Mouse (Mus musculus) heart, adult 2 months (tissue): ENCODE measurements around the gene Plac1.

Source experiments
- CTCF ChIP-seq: fragments of 200-600 bp; IDR thresholded peaks from 2 replicates; pipeline ENCODE4 v1.8.1; 2022; ENCODE audit warnings: antibody characterized with exemption, mild to moderate bottlenecking, moderate library complexity
- EP300 ChIP-seq: fragments of 200-500 bp; IDR thresholded peaks from 2 replicates; pipeline ENCODE4 v1.6.1; 2011; ENCODE audit warnings: low read depth, low read length, control low read depth; ENCODE audit not compliant: insufficient read depth
- POLR2A ChIP-seq: fragments of 200-500 bp; IDR thresholded peaks from 2 replicates; pipeline ENCODE4 v1.6.1; 2011; ENCODE audit warnings: mild to moderate bottlenecking, low read depth, low read length, control low read depth; ENCODE audit not compliant: insufficient read depth

DNA sequence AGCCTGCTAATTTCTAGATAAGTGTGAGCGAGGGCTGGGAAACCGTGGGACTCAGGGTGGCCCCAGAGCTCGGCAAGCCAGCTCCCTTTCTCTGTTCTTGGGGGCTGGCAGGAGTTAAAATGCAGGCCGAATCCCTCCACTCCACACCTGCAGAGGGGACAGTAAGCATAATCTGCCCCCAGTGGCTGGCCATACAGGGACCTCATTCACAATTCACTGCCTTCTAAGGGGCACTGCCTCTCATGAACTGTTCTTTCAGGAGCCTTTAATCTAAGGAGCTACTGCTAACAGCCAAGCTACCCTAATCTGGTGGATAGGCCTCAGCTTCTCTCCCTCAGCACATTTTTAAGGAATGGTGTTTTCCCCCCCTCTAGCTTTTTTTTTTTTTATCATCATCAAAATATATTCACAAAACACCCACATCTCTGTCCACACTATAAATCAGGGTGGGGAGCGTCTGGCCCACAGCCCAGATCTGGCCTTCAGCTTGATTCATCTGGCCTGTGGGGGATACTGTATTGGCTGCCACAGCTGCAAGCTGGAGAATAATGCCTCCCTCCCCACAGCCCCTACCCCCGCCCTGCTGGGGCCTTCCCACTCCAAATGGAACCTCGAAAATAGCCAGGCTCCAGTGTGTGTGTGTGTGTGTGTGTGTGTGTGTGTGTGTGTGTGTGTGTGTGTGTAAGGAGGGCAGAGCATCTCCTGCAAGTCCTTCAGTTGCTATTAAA is 28.0 kb downstream of the Plac1 start:
- no peak for TF ChIP-seq CTCF
- no peak for TF ChIP-seq POLR2A
- TF ChIP-seq EP300, result no peak
